Mouse (Mus musculus) lung, embryonic 14.5 days (tissue): ENCODE results near the gene Pnkp. TPM values are rescaled to one million over a fixed set of nuclear protein-coding genes. Genes with fewer than 3 reads are reported as not detected.

Experiments used
- ATAC-seq: fragments of 200-750 bp; cut with Nextera tagmentation; 2 replicates; pipeline ENCODE4 v1.8.0; 2017; ENCODE audit warnings: mild to moderate bottlenecking, moderate TSS enrichment, moderate library complexity; ENCODE audit not compliant: insufficient read depth
- DNase-seq: peaks from one replicate; pipeline ENCODE4 v3.0.0-alpha.2; 2015
- H3K27ac ChIP-seq: fragments of 300-500 bp; sonication (generic); 2 replicates; pipeline ENCODE4 v1.5.1; 2014; ENCODE audit warnings: low read depth, mild to moderate bottlenecking, moderate library complexity
- H3K27me3 ChIP-seq: fragments of 300-500 bp; sonication (generic); 2 replicates; pipeline ENCODE4 v1.6.1; 2014; ENCODE audit warnings: low read length, control low read depth; ENCODE audit not compliant: insufficient read depth
- H3K36me3 ChIP-seq: fragments of 300-500 bp; sonication (generic); 2 replicates; pipeline ENCODE4 v1.6.1; 2014; ENCODE audit warnings: control low read depth; ENCODE audit not compliant: insufficient read depth
- H3K4me1 ChIP-seq: fragments of 300-500 bp; sonication (generic); 2 replicates; pipeline ENCODE4 v1.6.1; 2014; ENCODE audit warnings: antibody characterized with exemption, control low read depth; ENCODE audit not compliant: insufficient read depth
- H3K4me2 ChIP-seq: fragments of 300-500 bp; sonication (generic); 2 replicates; pipeline ENCODE4 v1.6.1; 2014; ENCODE audit warnings: mild to moderate bottlenecking
- H3K4me3 ChIP-seq: fragments of 300-500 bp; sonication (generic); 2 replicates; pipeline ENCODE4 v1.5.1; 2014; ENCODE audit warnings: low read depth, low read length
- H3K9ac ChIP-seq: fragments of 300-500 bp; sonication (generic); 2 replicates; pipeline ENCODE4 v1.6.1; 2014
- H3K9me3 ChIP-seq: fragments of 300-500 bp; sonication (generic); 2 replicates; pipeline ENCODE4 v1.6.1; 2016; ENCODE audit warnings: low read depth, low read length, control low read depth
- CTCF ChIP-seq: IDR thresholded peaks from 2 replicates; pipeline ENCODE4 v1.5.1; 2016; ENCODE audit warnings: antibody characterized with exemption, low read depth
- WGBS: fragments of 180-500 bp; shearing (Covaris S2); extraction: QIAGEN DNeasy Blood & Tissue Kit; methylation state at CpG from one replicate; pipeline ENCODE4 v1.1.7; 2014; 5-methylcytosine and 5-hydroxymethylcytosine counted together
- polyA plus RNA-seq: library from polyadenylated mRNA; unstranded; fragments of >200 nt; fragmentation: Nextera tagmentation; extraction: Ambion mirVana; gene quantifications from 2 replicates; pipeline ENCODE4 v1.2.1, GENCODE M21; 2014

Gene Pnkp
- polyA plus RNA-seq, 1 experiment from 2014 or later = 30.7 TPM

DNA sequence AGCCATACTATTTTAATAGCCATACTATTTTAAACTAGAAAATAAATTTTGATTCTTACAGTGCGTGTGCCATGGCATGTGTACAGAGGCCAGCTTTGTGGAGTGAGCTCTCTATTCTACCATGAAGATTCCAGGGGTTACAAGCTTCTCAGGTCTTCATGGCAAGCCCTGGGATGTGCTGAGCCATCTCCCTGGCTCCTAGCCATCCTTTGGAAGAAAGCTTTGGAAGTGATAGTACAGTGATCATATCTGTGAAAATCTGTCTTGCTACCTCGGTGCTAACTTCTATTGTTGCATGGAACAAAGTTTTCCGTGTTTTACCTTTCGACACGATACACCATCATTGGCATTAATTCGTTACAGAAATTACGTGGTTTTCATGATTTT is 38.3 kb downstream of the Pnkp start:
- no peaks in the 10 kb centered on the region for H3K9me3 ChIP-seq
- H3K4me2 ChIP-seq = peak overlapping the region; percentile 69
- DNase-seq (no peak), ATAC-seq (no peak)
- no peaks in the 10 kb centered on the region for H3K27me3 ChIP-seq
- H3K27ac ChIP-seq = peak overlapping the region; percentile 87; the same call in 1 of the 2 replicates
- H3K9ac ChIP-seq = no peak overlapping the region
- peak overlapping the region; percentile 68 for H3K4me3 ChIP-seq
- TF ChIP-seq CTCF = no peak
- peaks cover 22% of the 10 kb centered on the region for H3K4me1 ChIP-seq
- 65% methylated on average over 7 of the region's 7 CpGs for WGBS
- H3K36me3 ChIP-seq = peaks cover 17% of the 10 kb centered on the region

DNA sequence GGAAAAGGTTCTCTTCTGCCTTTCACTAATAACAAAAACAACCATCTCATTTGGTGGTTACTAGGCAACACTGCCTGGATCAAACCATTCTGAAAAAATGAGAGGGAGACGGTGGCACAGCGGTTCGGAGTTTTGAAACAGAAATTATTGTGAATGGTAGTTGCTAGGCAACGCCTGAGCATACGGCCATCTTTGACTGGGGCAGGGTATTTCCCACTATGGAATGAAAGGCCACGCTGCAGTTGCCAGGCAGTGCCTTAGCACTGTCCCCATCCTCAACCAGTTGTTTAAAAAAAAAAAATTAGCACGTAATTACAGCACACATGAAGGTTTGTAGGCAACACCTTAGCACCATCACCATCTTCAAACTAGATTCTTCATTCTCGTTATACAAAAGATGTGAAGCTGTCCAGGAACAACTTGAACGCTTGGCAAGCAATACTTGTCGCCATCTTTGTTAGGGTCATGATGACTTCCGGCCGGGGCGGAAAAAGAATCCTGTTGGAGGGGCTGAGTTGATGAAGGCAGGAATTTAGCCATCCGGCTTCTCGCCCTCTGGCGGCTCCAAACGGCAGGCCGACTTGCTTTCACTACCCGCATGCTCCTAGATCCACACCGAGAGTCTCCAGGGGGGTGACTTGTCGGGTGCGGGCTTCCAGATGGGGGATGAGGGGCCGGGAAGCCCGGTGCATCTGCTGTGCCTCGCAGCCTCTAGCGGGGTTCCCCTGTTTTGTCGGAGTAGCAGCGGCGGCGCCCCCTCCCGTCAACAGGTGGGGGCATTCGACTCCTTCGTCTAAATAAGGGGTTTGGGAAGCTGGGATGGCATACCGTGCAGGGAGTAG is 38.9 kb downstream of the Pnkp start, which contains the start of gene Fuz:
TSS of gene Fuz (plus strand) at position 487 of the 842 bp plus-strand sequence.
- H3K27ac ChIP-seq = peak within 1 kb of the TSS; percentile 87
- H3K4me1 ChIP-seq = peaks cover 19% of the 10 kb centered on the region
- H3K4me2 ChIP-seq = peak within 1 kb of the TSS; percentile 69
- no peaks in the 10 kb centered on the region for H3K9me3 ChIP-seq
- WGBS = under 1% methylated on average over 34 of the region's 34 CpGs
- H3K36me3 ChIP-seq = peaks cover 23% of the 10 kb centered on the region
- TF ChIP-seq CTCF = peak; percentile 72
- DNase-seq (peak; percentile 97), ATAC-seq (peak; percentile 48)
- H3K27me3 ChIP-seq = no peaks in the 10 kb centered on the region
- peak within 1 kb of the TSS; percentile 68 for H3K4me3 ChIP-seq
- H3K9ac ChIP-seq = peak within 1 kb of the TSS; percentile 75

DNA sequence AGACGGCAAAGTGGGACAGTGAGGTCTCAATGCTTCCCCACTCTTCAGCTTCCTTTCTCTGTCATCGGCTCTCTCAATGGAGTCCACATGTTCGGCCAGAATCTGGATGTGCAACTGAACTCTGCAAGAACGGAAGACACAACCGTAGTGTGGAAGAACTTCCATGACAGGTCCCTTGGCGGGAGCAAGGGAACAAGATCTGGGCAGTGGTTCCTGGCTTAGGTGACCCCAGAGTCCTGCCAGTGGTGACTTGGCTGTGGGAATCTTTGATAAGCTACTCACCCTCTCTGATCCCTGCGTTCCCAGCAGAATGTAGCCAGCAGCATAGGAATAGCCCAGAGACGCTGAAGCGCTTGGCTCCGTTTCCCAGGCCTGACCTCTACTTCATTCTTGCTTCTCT is 39.6 kb downstream of the Pnkp start:
- H3K4me1 ChIP-seq = peaks cover 19% of the 10 kb centered on the region
- TF ChIP-seq CTCF = no peak
- no peaks in the 10 kb centered on the region for H3K9me3 ChIP-seq
- H3K27me3 ChIP-seq = no peaks in the 10 kb centered on the region
- no peak for ATAC-seq
- H3K4me2 ChIP-seq = peak overlapping the region; percentile 69
- H3K4me3 ChIP-seq = peak overlapping the region; percentile 68
- peak overlapping the region; percentile 75 for H3K9ac ChIP-seq
- 26% methylated on average over 10 of the region's 10 CpGs for WGBS
- H3K27ac ChIP-seq = peak overlapping the region; percentile 87
- peak; percentile 26 for DNase-seq
- peaks cover 25% of the 10 kb centered on the region for H3K36me3 ChIP-seq

DNA sequence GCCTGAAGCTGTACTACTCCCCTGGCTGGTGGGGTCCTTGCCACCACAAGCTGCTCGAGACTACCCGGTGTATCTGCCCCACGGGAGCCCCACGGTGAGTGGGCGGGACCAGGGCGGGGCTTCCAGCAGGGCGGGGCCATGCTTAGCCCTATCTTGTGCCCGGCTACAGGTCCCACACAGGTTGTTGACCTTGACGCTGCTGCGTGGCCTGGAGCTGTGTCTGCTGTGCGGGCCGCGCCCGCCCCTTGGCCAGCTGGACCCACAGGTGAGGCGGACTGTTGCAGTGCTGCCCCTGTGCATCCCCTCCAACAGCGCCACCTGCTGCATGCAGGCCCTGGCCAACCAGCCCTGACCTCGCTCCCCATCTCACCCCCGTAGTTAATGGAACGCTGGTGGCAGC is 41.7 kb downstream of the Pnkp start:
- Histone ChIP-seq H3K36me3 (peaks cover 45% of the 10 kb centered on the region), H3K4me3 (no peak overlapping the region), H3K9ac (no peak overlapping the region), H3K27ac (no peak overlapping the region), H3K9me3 (no peaks in the 10 kb centered on the region), H3K4me1 (peaks cover 12% of the 10 kb centered on the region), H3K4me2 (0 out of 2 replicates have a peak overlapping the region, but pooled peaks have one; percentile 12), H3K27me3 (no peaks in the 10 kb centered on the region)
- peak; percentile 11 for DNase-seq
- ATAC-seq = no peak
- TF ChIP-seq CTCF = peak; percentile 60
- WGBS = 34% methylated on average over 19 of the region's 19 CpGs

DNA sequence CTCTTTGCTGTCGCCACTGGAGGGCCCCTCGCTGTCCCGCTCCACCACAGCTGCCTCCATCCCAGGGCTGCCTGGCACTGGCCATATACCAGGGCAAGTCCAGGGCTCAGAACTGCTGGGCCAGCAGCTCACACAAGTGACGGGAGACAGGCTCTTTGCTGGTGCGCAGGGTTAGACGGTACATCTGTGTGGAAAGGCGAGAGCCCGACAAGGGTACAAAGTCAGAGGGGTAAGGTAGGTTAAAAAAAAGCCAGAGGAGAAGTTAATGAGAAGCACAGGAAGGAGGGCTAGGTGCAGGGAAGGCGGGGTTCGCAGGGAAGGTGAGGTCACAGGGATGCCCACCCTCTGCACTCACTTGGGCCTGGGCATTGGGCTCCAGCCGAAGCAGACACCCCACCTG is 43.7 kb downstream of the Pnkp start:
- no peaks in the 10 kb centered on the region for H3K27me3 ChIP-seq
- H3K9me3 ChIP-seq = no peaks in the 10 kb centered on the region
- 89% methylated on average over 11 of the region's 11 CpGs for WGBS
- H3K27ac ChIP-seq = no peak overlapping the region
- no peak for TF ChIP-seq CTCF
- no peak overlapping the region for H3K4me3 ChIP-seq
- H3K36me3 ChIP-seq = peaks cover 65% of the 10 kb centered on the region
- H3K4me1 ChIP-seq = peaks cover 6% of the 10 kb centered on the region; the same call in 1 of the 2 replicates
- ATAC-seq (no peak), DNase-seq (no peak)
- H3K9ac ChIP-seq = no peak overlapping the region
- no peak overlapping the region for H3K4me2 ChIP-seq

DNA sequence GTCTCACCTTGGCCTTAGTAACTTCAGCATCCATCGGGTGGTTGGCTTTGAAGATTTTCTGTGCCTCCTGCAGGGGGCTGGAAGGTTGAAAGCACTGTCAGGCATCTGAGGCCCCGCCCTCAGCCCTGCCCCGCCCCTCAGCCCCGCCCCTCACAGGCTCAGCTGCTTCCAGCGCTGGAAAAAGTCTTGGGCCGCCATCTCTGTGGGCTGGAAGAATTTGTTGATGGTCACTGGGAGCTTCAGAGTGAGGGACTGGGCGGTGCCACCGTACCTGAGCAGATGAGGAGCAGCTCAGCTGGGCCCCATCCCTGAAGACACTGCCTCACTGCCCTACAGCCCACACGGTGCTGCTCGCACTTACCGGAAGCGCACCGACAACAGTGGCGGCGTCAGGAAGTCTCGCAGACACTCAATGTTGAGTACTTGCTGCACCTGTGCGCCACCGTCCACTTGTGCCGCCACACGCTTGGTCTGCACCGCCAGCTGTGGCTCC is 44.3 kb downstream of the Pnkp start:
- peaks cover 71% of the 10 kb centered on the region for H3K36me3 ChIP-seq
- peaks cover 6% of the 10 kb centered on the region; the same call in 1 of the 2 replicates for H3K4me1 ChIP-seq
- peak overlapping the region; percentile 62 for H3K4me2 ChIP-seq
- H3K27me3 ChIP-seq = no peaks in the 10 kb centered on the region
- peak overlapping the region; percentile 31 for H3K4me3 ChIP-seq
- DNase-seq (peak; percentile 77), ATAC-seq (peak; percentile 48)
- H3K9ac ChIP-seq = 0 out of 2 replicates have a peak overlapping the region, but pooled peaks have one; percentile 2
- H3K27ac ChIP-seq = peak overlapping the region; percentile 63; the same call in 1 of the 2 replicates
- WGBS = 11% methylated on average over 21 of the region's 21 CpGs
- TF ChIP-seq CTCF = peak; percentile 56
- no peaks in the 10 kb centered on the region for H3K9me3 ChIP-seq

DNA sequence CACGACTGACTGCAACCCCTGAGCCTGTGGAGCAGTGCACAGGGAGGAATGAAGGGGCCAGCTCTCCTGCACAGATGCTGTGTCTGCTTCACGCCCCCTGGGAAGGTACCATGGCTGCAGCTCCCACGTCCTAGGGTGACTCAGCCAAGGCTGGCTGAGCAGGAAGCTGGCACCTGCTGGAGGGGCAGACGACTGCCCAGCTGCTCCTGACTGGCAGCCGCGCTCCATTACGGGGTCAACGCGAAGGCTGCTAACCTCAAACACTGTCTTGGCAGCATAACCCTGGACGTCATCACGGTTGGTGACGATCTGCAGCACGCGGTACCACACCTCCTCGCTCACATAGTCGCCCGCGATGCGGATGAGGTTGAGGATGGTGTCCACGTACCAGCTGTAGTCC is 48.5 kb downstream of the Pnkp start:
- 92% methylated on average over 20 of the region's 20 CpGs for WGBS
- H3K27me3 ChIP-seq = no peaks in the 10 kb centered on the region
- ATAC-seq (no peak), DNase-seq (no peak)
- H3K4me2 ChIP-seq = no peak overlapping the region
- H3K36me3 ChIP-seq = peaks cover 91% of the 10 kb centered on the region
- no peak overlapping the region for H3K4me3 ChIP-seq
- H3K27ac ChIP-seq = no peak overlapping the region
- no peaks in the 10 kb centered on the region for H3K9me3 ChIP-seq
- H3K9ac ChIP-seq = no peak overlapping the region
- H3K4me1 ChIP-seq = no peaks in the 10 kb centered on the region
- TF ChIP-seq CTCF = no peak
